Mouse (Mus musculus): Measurements from ENCODE around the gene Fkbp10.

The Fkbp10 gene

GRCm38 (mm10) chr11:100392958-100393357, 22.5 kb upstream of the Fkbp10 start:
- in situ Hi-C loops (cut with MboI; ENCODE audit: unreplicated experiment in 2 of 2): no loop called here

- in situ Hi-C loops (cut with MboI; ENCODE audit: unreplicated experiment in 2 of 2): no loop called here
Measured at GRCm38 (mm10) chr11:100393733-100394132, 21.8 kb upstream of the Fkbp10 start.

- in situ Hi-C loops (cut with MboI; ENCODE audit: unreplicated experiment in 2 of 2): no loop called here
Measured at GRCm38 (mm10) chr11:100394353-100395074, 21.0 kb upstream of the Fkbp10 start.

GRCm38 (mm10) chr11:100395200-100395599, 20.3 kb upstream of the Fkbp10 start:
- in situ Hi-C loops (cut with MboI; ENCODE audit: unreplicated experiment in 2 of 2): no loop called here

GRCm38 (mm10) chr11:100395861-100396631, 19.5 kb upstream of the Fkbp10 start:
- in situ Hi-C loops (cut with MboI; ENCODE audit: unreplicated experiment in 2 of 2): no loop called here

GRCm38 (mm10) chr11:100396886-100397599, 18.5 kb upstream of the Fkbp10 start:
- in situ Hi-C loops (cut with MboI; ENCODE audit: unreplicated experiment in 2 of 2): no loop called here

GRCm38 (mm10) chr11:100397600-100398389, 17.7 kb upstream of the Fkbp10 start, which contains the start of gene Jup:
TSS of gene Jup (minus strand) at chr11:100397763.
- in situ Hi-C loops (cut with MboI; ENCODE audit: unreplicated experiment in 2 of 2): no loop called here

- in situ Hi-C loops (cut with MboI; ENCODE audit: unreplicated experiment in 2 of 2): no loop called here
Measured at GRCm38 (mm10) chr11:100398517-100398916, 17.0 kb upstream of the Fkbp10 start.

GRCm38 (mm10) chr11:100399320-100399719, 16.2 kb upstream of the Fkbp10 start:
- in situ Hi-C loops (cut with MboI; ENCODE audit: unreplicated experiment in 2 of 2): no loop called here

- in situ Hi-C loops (cut with MboI; ENCODE audit: unreplicated experiment in 2 of 2): no loop called here
Measured at GRCm38 (mm10) chr11:100399727-100400538, 15.6 kb upstream of the Fkbp10 start.

GRCm38 (mm10) chr11:100400842-100401241, 14.7 kb upstream of the Fkbp10 start:
- in situ Hi-C loops (cut with MboI; ENCODE audit: unreplicated experiment in 2 of 2): no loop called here

- in situ Hi-C loops (cut with MboI; ENCODE audit: unreplicated experiment in 2 of 2): no loop called here
Measured at GRCm38 (mm10) chr11:100402240-100402639, 13.3 kb upstream of the Fkbp10 start.

GRCm38 (mm10) chr11:100402682-100403081, 12.8 kb upstream of the Fkbp10 start:
- in situ Hi-C loops (cut with MboI; ENCODE audit: unreplicated experiment in 2 of 2): no loop called here

GRCm38 (mm10) chr11:100403445-100404134, 11.9 kb upstream of the Fkbp10 start:
- in situ Hi-C loops (cut with MboI; ENCODE audit: unreplicated experiment in 2 of 2): no loop called here

GRCm38 (mm10) chr11:100404456-100405074, 10.9 kb upstream of the Fkbp10 start:
- in situ Hi-C loops (cut with MboI; ENCODE audit: unreplicated experiment in 2 of 2): loop anchor here (5.0 kb wide), 2 partner anchors 37 to 42 kb away; no protein-coding TSS in a partner anchor

- in situ Hi-C loops (cut with MboI; ENCODE audit: unreplicated experiment in 2 of 2): loop anchor here (5.0 kb wide), 2 partner anchors 39 to 44 kb away; no protein-coding TSS in a partner anchor
Measured at GRCm38 (mm10) chr11:100406273-100406672, 9.2 kb upstream of the Fkbp10 start.

GRCm38 (mm10) chr11:100406995-100407705, 8.3 kb upstream of the Fkbp10 start:
- in situ Hi-C loops (cut with MboI; ENCODE audit: unreplicated experiment in 2 of 2): loop anchor here (5.0 kb wide), 2 partner anchors 40 to 45 kb away; no protein-coding TSS in a partner anchor

All from v-Abl transformed pro-B cells (cell line).